Mouse (Mus musculus) lung, adult 2 months (tissue): ENCODE measurements around the gene Vti1a.

ENCODE experiments used
- CTCF ChIP-seq: fragments of 200-500 bp; IDR thresholded peaks from 2 replicates; pipeline ENCODE4 v1.5.1; 2011; ENCODE audit warnings: mild to moderate bottlenecking, low read length, control low read depth; ENCODE audit not compliant: insufficient read depth
- POLR2A ChIP-seq: fragments of 200-500 bp; IDR thresholded peaks from 2 replicates; pipeline ENCODE4 v1.6.1; 2011; ENCODE audit warnings: low read depth, mild to moderate bottlenecking, control low read depth, low read length, borderline replicate concordance; ENCODE audit errors: extremely low read depth

DNA sequence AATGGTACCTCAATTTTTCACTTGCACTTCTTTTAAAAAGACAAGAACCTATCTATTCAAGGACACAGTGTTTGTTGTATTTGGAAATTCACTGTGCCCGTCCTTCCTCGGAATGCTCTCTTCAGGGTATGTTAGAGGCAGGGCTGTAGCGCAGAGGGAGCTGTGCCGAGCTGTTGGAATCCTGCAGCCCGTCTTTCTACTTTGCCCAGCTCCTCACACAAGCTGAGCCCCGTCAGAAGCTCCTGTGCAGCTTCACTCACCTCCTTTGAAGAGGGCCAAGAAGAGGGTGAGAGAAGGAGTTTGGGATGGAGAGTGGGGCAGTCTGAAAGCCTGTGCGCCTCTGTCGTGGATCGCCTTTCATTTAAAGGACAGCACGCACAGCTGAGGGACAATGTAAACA is 72.9 kb downstream of the Vti1a start:
- TF ChIP-seq CTCF (no peak), POLR2A (no peak)
